Mouse (Mus musculus): ENCODE measurements around the gene BC037034. TPM values are rescaled to one million over a fixed set of nuclear protein-coding genes. Genes with fewer than 3 reads are reported as not detected.
"Not testable (repeated sequence)": the region's sequence is repeated elsewhere in the genome, so short reads cannot be mapped to it uniquely, and the experiment has no call there.

Gene BC037034
- polyA plus RNA-seq, 1 experiment from 2014 or later: 9.3 TPM

DNA sequence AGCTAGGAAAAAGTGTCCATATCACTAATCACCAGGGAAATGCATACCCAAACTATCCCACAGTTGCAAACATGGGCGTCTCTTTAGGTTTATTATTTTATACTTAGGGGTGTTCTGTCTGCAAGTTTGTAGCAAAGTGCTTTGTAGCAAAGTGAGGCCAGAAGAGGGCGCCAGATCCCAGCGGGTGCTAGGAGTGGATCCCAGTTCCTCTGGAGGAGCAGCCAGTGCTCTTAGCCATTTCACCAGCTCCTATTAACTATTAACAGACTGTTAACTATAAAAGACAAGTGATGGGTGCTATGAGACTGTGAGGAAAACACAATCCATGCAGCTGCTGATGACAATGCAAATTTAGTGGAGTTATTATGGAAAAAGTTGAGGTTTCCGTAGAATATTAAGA is 41.7 kb downstream of the BC037034 start:
- Histone ChIP-seq H3K4me2 (ENCODE audit: low read depth, low read length, severe bottlenecking) (no peak overlapping the region), H3K36me3 (ENCODE audit: control insufficient read depth, insufficient read depth, low read length) (no peaks in the 10 kb centered on the region), H3K27ac (ENCODE audit: low read depth, low read length) (no peak overlapping the region), H3K9me3 (ENCODE audit: control insufficient read depth, low read length) (no peaks in the 10 kb centered on the region), H3K4me1 (replicated peaks; ENCODE audit: control insufficient read depth, insufficient read depth, low read length) (no peaks in the 10 kb centered on the region), H3K4me3 (ENCODE audit: low read depth, low read length) (no peak overlapping the region), H3K9ac (ENCODE audit: low read length) (no peak overlapping the region), H3K27me3 (ENCODE audit: control insufficient read depth, insufficient read depth, low read length) (no peaks in the 10 kb centered on the region)
- 25% methylated on average over 4 of the region's 4 CpGs for WGBS
- ATAC-seq (replicated peaks; ENCODE audit: low FRiP score): no peak
- DNase-seq (ENCODE audit: low spot score): peak; percentile 84

DNA sequence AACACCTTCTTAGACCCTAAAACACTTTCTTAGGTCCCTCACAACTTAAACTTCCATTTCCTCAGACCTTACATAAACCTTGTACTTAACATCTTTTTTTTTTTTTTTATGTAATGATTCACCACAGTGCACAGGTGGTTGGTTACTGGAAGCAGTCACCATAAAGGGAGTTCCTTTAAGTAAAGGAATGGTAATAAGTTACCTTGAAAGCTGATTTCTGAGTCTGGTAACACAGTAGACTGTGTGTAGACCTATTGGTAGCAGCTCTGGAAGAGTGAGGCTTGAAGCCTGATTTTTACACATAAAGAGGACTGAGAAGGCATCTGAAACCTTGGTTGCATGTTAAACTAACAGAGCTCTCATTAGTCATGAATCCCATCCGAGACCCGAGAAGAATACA is 44.0 kb downstream of the BC037034 start:
- Histone ChIP-seq H3K27ac (ENCODE audit: low read depth, low read length) (no peak overlapping the region), H3K4me1 (replicated peaks; ENCODE audit: control insufficient read depth, insufficient read depth, low read length) (no peaks in the 10 kb centered on the region), H3K9ac (ENCODE audit: low read length) (no peak overlapping the region), H3K9me3 (ENCODE audit: control insufficient read depth, low read length) (no peaks in the 10 kb centered on the region; the same call in 1 of the 2 replicates), H3K4me2 (ENCODE audit: low read depth, low read length, severe bottlenecking) (no peak overlapping the region), H3K4me3 (ENCODE audit: low read depth, low read length) (no peak overlapping the region), H3K36me3 (ENCODE audit: control insufficient read depth, insufficient read depth, low read length) (no peaks in the 10 kb centered on the region), H3K27me3 (ENCODE audit: control insufficient read depth, insufficient read depth, low read length) (no peaks in the 10 kb centered on the region)
- 87% methylated on average over 2 of the region's 2 CpGs for WGBS
- DNase-seq (ENCODE audit: low spot score) (no peak), ATAC-seq (replicated peaks; ENCODE audit: low FRiP score) (no peak)

DNA sequence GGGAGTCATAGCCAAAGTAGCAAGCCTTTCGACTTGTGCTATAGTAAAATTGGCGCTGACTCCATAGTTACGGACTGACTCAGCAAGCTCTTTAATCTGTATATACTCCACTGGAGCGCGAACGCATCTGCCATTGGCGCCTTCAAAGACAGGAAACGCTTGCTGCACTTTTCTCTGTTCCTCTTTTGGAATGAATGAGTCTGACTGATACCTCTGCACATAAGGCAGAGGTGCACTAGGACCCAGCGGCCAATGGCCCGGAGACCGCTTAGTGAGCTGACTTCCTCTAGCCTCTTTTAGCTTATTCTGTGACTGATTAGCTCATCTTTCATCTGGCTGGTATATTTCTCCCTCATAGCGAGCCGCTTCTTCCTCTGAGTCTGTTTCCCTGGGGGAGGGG is 47.2 kb downstream of the BC037034 start:
- ATAC-seq (replicated peaks; ENCODE audit: low FRiP score); H3K4me3 ChIP-seq (ENCODE audit: low read depth, low read length): not testable (repeated sequence)

More for the DNA sequence above, 47.2 kb downstream of the BC037034 start:
- not testable (repeated sequence) for H3K4me2 ChIP-seq (ENCODE audit: low read depth, low read length, severe bottlenecking); DNase-seq (ENCODE audit: low spot score); H3K36me3 ChIP-seq (ENCODE audit: control insufficient read depth, insufficient read depth, low read length); H3K4me1 ChIP-seq (replicated peaks; ENCODE audit: control insufficient read depth, insufficient read depth, low read length); H3K27me3 ChIP-seq (ENCODE audit: control insufficient read depth, insufficient read depth, low read length); H3K9ac ChIP-seq (ENCODE audit: low read length); H3K27ac ChIP-seq (ENCODE audit: low read depth, low read length); H3K9me3 ChIP-seq (ENCODE audit: control insufficient read depth, low read length)
- 96% methylated on average over 13 of the region's 13 CpGs for WGBS

Other genes with a start within 250 kb of the BC037034 start
- gene Smok3a, start 242.8 kb downstream of the BC037034 start, polyA plus RNA-seq (2014; fragmentation: Nextera tagmentation; extraction: Ambion mirVana): not detected in 2 replicates
- not detected in 2 replicates for gene Smok3b, start 242.6 kb downstream of the BC037034 start, polyA plus RNA-seq (2014; fragmentation: Nextera tagmentation; extraction: Ambion mirVana)
- gene Smok3c, start 210.8 kb downstream of the BC037034 start, polyA plus RNA-seq (2014; fragmentation: Nextera tagmentation; extraction: Ambion mirVana): not detected in 2 replicates
- gene Zkscan1, start 178.9 kb downstream of the BC037034 start, polyA plus RNA-seq (2014; fragmentation: Nextera tagmentation; extraction: Ambion mirVana): 34.0 and 34.2 TPM in 2 replicates
- gene Zscan21, start 147.1 kb downstream of the BC037034 start, polyA plus RNA-seq (2014; fragmentation: Nextera tagmentation; extraction: Ambion mirVana): 106 and 112 TPM in 2 replicates
- gene Zfp113, start 108.3 kb downstream of the BC037034 start, polyA plus RNA-seq (2014; fragmentation: Nextera tagmentation; extraction: Ambion mirVana): 35.2 and 39.9 TPM in 2 replicates
- gene Cops6, start 103.0 kb downstream of the BC037034 start, polyA plus RNA-seq (2014; fragmentation: Nextera tagmentation; extraction: Ambion mirVana): 248 and 275 TPM in 2 replicates
- gene Ap4m1, start 92.0 kb downstream of the BC037034 start, polyA plus RNA-seq (2014; fragmentation: Nextera tagmentation; extraction: Ambion mirVana): 24.0 and 24.1 TPM in 2 replicates
- 370 and 373 TPM in 2 replicates for gene Mcm7, start 91.6 kb downstream of the BC037034 start, polyA plus RNA-seq (2014; fragmentation: Nextera tagmentation; extraction: Ambion mirVana)
- 150 and 155 TPM in 2 replicates for gene Taf6, start 76.6 kb downstream of the BC037034 start, polyA plus RNA-seq (2014; fragmentation: Nextera tagmentation; extraction: Ambion mirVana)
- 49.8 and 56.6 TPM in 2 replicates for gene Cnpy4, start 76.5 kb downstream of the BC037034 start, polyA plus RNA-seq (2014; fragmentation: Nextera tagmentation; extraction: Ambion mirVana)
- gene Mblac1, start 69.7 kb downstream of the BC037034 start, polyA plus RNA-seq (2014; fragmentation: Nextera tagmentation; extraction: Ambion mirVana): 9.0 and 10.9 TPM in 2 replicates
- not detected in 2 replicates for gene Nxpe5, start 38.1 kb downstream of the BC037034 start, polyA plus RNA-seq (2014; fragmentation: Nextera tagmentation; extraction: Ambion mirVana)
- gene Lamtor4, start 8.6 kb downstream of the BC037034 start, polyA plus RNA-seq (2014; fragmentation: Nextera tagmentation; extraction: Ambion mirVana): 38.6 and 39.9 TPM in 2 replicates
- 1.7 and 4.6 TPM in 2 replicates for gene Gal3st4, start 8.8 kb upstream of the BC037034 start, polyA plus RNA-seq (2014; fragmentation: Nextera tagmentation; extraction: Ambion mirVana)
- 0.05 and 0.08 TPM in 2 replicates for gene Gm43720, start 15.9 kb upstream of the BC037034 start, polyA plus RNA-seq (2014; fragmentation: Nextera tagmentation; extraction: Ambion mirVana)
- 14.7 and 17.6 TPM in 2 replicates for gene Gpc2, start 16.0 kb upstream of the BC037034 start, polyA plus RNA-seq (2014; fragmentation: Nextera tagmentation; extraction: Ambion mirVana)
- gene Stag3, start 16.2 kb upstream of the BC037034 start, polyA plus RNA-seq (2014; fragmentation: Nextera tagmentation; extraction: Ambion mirVana): 5.4 and 5.7 TPM in 2 replicates
- not detected in 2 replicates for gene Pvrig, start 77.9 kb upstream of the BC037034 start, polyA plus RNA-seq (2014; fragmentation: Nextera tagmentation; extraction: Ambion mirVana)
- 50.4 and 53.7 TPM in 2 replicates for gene Zfp157, start 177.4 kb upstream of the BC037034 start, polyA plus RNA-seq (2014; fragmentation: Nextera tagmentation; extraction: Ambion mirVana)